In genomic region chr1:156230339-156231089, GRCm38 (mm10) we compare ENCODE assay signal across 8 mouse cellular contexts. TPM values are rescaled to one million over a fixed set of nuclear protein-coding genes. Genes with fewer than 3 reads are reported as not detected.
DNase-seq lines count a peak whose midpoint lies in the region; ATAC-seq and TF ChIP-seq lines count a peak whose summit lies in the region.

No protein-coding gene starts in this region.

- peak; percentile 54 for DNase-seq in lung, postnatal 0 days (ENCODE audit: low spot score)
- no peak for DNase-seq in lung, postnatal 25 days (ENCODE audit: low spot score)
- peak; percentile 46 to 65 for DNase-seq in heart, adult 9 months (ENCODE audit: low spot score in 2 of 2)
- DNase-seq in kidney, postnatal 0 days (ENCODE audit: low spot score): peak; percentile 75
- DNase-seq in ovary, postnatal 36 days (ENCODE audit: low spot score): peak; percentile 39
- no peak for DNase-seq in urinary bladder, postnatal 10 days (ENCODE audit: low spot score)
- no peak for DNase-seq in B cell, adult 2 months
- DNase-seq in testis, postnatal 10 days (ENCODE audit: low spot score): no peak

- no peak overlapping the region for H3K4me2 ChIP-seq in lung, postnatal 0 days (replicated peaks; ENCODE audit: low read depth, low read length)
- no peak overlapping the region for H3K4me2 ChIP-seq in kidney, postnatal 0 days (ENCODE audit: low read length)

- TF ChIP-seq CTCF in lung, postnatal 0 days (IDR thresholded peaks at IDR 0.05): no peak
- TF ChIP-seq CTCF in kidney, postnatal 0 days (IDR thresholded peaks at IDR 0.05; ENCODE audit: low read depth): no peak

- no peak overlapping the region for H3K27ac ChIP-seq in lung, postnatal 0 days (ENCODE audit: low read length)
- no peak overlapping the region for H3K27ac ChIP-seq in kidney, postnatal 0 days

- no peaks in the 10 kb centered on the region for H3K27me3 ChIP-seq in lung, postnatal 0 days (replicated peaks; ENCODE audit: insufficient read depth, low read length)
- no peaks in the 10 kb centered on the region for H3K27me3 ChIP-seq in kidney, postnatal 0 days (ENCODE audit: insufficient read depth, low read length)

- no peak for TF ChIP-seq EP300 in lung, postnatal 0 days (IDR thresholded peaks at IDR 0.05)

- no peaks in the 10 kb centered on the region for H3K9me3 ChIP-seq in lung, postnatal 0 days (ENCODE audit: low read length)
- no peaks in the 10 kb centered on the region for H3K9me3 ChIP-seq in kidney, postnatal 0 days (replicated peaks; ENCODE audit: low read length)

- H3K4me3 ChIP-seq in lung, postnatal 0 days (ENCODE audit: low read depth, low read length): no peak overlapping the region
- H3K4me3 ChIP-seq in kidney, postnatal 0 days (replicated peaks; ENCODE audit: low read depth, low read length): no peak overlapping the region

- H3K4me1 ChIP-seq in lung, postnatal 0 days (ENCODE audit: insufficient read depth, low read depth, low read length): no peaks in the 10 kb centered on the region
- H3K4me1 ChIP-seq in kidney, postnatal 0 days (replicated peaks; ENCODE audit: insufficient read depth, low read length): no peaks in the 10 kb centered on the region; the same call in none of the 2 replicates

- WGBS in lung, postnatal 0 days: 28% methylated on average over 9 of the region's 9 CpGs
- WGBS in kidney, postnatal 0 days: 28% methylated on average over 9 of the region's 9 CpGs

- H3K36me3 ChIP-seq in lung, postnatal 0 days (ENCODE audit: insufficient read depth, low read length): no peaks in the 10 kb centered on the region
- no peaks in the 10 kb centered on the region for H3K36me3 ChIP-seq in kidney, postnatal 0 days (ENCODE audit: insufficient read depth, low read length)

- no peak for ATAC-seq in lung, postnatal 0 days
- no peak; the same call in 1 of the 2 replicates for ATAC-seq in kidney, postnatal 0 days (replicated peaks; ENCODE audit: low FRiP score, low read depth)

- no peak overlapping the region for H3K9ac ChIP-seq in lung, postnatal 0 days (replicated peaks; ENCODE audit: low read depth)
- H3K9ac ChIP-seq in kidney, postnatal 0 days (ENCODE audit: low read depth, low read length): no peak overlapping the region

RNA-seq across cellular contexts. Expression of gene Fam163a, which starts 25.7 kb away (rescaled TPM):
- 0.04 and 0.10 TPM in 2 replicates for polyA plus RNA-seq in lung, postnatal 0 days (2015; fragmentation: Nextera tagmentation; extraction: Ambion mirVana)
- 0.63 and 0.94 TPM in 2 replicates for polyA plus RNA-seq in kidney, postnatal 0 days (2015; fragmentation: Nextera tagmentation; extraction: Ambion mirVana)

Comparison
In these comparisons a context has a peak if more than half of its experiments do, and no peak if none do; other contexts are left out.
1. DNase-seq: peak in lung, postnatal 0 days (single experiment), heart, adult 9 months (2 of 2), kidney, postnatal 0 days (single experiment) and ovary, postnatal 36 days (single experiment); none in lung, postnatal 25 days (single experiment), urinary bladder, postnatal 10 days (single experiment), B cell, adult 2 months (0 of 2) and testis, postnatal 10 days (single experiment).